Mouse (Mus musculus) CD4-positive, CD25-positive, alpha-beta regulatory T cell, adult 2 months (primary cell): ENCODE data around the gene Gm49510.
A peak's percentile ranks its signal among the peaks of the same experiment; 100 is the strongest.

Experiments
- DNase-seq: peaks from one replicate; pipeline ENCODE4 v3.0.0-alpha.2; 2012; ENCODE audit warnings: low read depth, low spot score

Gm49510 gene

GRCm38 (mm10) chr15:78877810-78878390, 21.6 kb upstream of the Gm49510 start:
- DNase-seq, result no peak

DNA sequence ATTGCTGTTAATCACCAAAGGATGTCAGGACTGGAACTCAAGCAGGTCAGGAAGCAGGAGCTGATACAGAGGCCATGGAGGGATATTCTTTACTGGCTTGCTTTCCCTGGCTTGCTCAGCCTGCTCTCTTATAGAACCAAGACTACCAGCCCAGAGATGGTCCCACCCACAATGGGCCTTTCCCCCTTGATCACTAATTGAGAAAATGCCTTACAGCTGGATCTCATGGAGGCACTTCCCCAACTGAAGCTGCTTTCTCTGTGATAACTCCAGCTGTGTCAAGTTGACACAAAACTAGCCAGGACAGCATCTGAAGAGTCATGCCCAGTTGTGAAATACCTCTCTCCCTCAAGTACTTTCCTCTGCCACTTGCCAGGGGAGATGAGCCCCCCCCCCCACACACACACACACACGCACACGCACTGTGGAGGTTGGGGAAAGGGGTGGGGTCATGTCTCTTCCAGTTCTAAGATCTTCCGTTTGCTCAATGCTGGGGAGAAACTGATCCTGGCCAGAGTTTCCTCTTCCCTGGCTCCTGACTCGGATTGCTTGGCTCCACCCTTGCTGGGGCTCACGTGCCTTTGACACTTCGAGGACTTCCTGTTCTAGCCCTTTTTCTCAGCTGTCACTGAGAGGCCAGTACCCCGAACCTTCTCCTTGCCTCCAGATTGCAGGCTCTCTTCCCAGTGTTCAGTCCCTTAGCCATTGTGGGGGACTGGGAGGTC, 20.5 kb upstream of the Gm49510 start:
- peak; percentile 49 for DNase-seq

DNA sequence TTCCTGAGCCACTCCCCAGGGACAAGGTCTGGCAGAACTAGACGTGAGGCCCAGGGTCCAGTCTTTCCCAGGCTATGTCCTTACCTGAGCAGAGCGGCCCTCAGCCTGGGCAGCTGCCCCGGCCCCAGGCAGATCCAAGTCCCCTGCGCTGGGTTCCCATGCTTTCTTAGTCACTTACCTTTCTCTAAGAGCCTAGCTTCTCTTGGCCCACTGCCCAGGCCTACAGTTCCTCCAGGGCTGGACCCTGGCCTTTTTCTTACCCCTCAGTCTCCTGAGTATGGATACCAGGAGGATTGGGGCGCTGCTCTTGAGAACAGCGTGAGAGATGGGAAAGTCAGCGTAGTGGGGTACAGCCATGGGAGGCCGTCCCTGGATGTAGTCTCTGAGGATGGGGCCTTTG, 19.0 kb upstream of the Gm49510 start:
- no peak for DNase-seq

DNA sequence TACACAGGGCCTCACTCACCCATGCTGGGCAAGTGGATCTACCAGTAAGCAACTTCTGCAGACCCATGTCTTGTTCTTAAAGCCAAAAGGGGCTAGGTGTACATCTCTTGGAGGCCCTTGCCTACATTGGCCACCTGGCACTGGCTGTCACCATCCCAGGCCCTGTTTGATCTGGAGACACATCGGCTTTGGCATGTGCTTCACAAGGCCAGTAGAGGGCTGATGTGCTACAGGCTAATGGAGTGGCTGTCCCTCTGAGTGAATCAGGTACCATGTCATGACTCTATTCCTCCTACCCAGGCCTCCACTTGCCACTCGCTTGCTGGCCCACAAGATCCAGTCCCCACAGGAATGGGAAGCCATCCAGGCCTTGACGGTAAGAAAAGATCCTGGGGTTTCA, 17.6 kb upstream of the Gm49510 start:
- peak; percentile 28 for DNase-seq

DNA sequence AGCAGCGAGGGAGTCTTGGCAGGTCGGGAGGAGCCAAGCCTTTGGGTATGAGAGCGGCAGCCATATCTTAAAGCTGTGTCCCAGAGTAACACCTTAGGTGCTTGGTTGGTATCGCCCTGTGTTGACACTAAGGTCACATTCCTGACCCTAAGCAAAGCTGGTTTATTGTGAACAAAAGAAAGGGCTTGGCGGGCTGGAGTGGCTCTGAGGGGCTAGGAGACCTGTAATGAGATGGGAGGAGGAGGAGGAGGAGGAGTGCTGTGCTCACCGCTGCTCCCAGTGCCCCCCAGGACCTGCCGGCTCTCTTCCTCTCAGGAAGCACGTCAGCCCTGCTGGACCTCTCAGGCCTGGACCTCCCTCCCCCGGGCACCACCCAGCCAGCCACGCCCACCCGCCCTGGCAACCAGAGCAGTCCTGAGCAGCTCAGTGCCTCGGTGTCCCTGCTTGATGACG, 10.0 kb upstream of the Gm49510 start:
- DNase-seq, result no peak

- DNase-seq, result no peak
Measured at GRCm38 (mm10) chr15:78892440-78892839, 7.0 kb upstream of the Gm49510 start.

DNA sequence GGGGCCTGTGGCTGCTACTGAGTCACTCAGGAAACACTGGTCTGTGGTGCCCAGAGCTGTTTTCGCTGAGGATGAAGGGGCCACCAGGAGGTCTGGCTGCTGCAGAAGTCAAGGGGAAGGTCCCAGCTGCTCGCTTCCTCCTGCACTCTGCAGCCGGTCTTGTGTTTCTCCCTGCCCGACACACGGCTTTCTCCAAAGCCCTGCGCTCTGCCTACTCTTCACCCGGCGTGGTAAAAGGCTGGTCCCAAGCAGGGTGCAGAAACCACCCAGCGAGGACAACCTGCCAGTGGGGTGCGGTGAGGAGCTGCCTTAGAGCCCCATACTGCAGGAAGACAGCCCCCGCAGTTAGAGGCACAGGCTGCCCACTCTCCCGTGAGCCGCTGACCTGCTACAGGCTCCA, 4.7 kb upstream of the Gm49510 start:
- peak; percentile 53 for DNase-seq

GRCm38 (mm10) chr15:78895741-78896140, 3.7 kb upstream of the Gm49510 start:
- no peak for DNase-seq

DNA sequence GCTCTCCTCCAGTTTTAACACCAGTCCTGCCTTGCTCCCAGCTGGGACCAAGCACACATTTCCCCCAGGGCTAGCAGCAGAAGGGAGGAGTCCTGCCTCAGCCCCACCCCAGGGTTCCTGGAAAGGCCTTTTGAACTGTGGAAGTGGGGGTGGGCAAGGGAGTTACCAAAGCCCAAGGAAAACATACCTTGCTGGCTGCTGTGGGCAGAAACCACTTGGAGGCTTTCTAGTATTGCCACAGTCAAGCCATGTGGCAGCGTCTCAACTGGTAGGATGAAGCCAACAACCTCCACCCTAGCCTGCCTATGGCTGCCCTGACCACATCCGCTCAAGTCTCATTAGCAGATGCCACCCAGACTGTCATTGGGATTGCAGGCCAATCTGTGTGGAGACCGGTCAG, 3.3 kb upstream of the Gm49510 start:
- peak; percentile 71 for DNase-seq

GRCm38 (mm10) chr15:78897488-78897887, 2.0 kb upstream of the Gm49510 start:
- no peak for DNase-seq

DNA sequence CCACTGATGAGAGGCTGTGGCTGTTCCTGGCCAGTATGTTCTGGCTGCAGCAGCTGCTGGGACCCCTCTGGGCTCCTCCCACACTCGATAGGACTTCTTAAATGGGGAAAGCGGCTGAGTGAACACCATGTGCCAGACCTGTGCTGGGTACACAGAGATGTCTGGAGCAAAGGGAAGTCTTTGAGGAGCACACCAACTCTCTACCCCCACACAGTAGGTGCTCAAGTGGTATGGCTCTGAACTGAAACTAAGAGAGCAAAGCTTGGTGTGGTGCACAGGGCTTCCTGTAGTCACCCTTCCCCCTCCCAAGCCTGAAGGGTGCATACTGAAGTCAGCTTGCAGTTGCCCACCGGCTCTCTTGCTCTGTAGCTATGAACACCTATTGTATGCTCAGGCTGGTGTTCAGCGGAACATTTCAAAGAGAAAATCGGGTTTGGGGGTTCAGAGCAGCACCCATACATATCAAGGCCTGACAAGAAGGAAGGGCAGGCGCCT, 913 bp upstream of the Gm49510 start:
- peak; percentile 71 for DNase-seq

GRCm38 (mm10) chr15:78899740-78900584, 495 bp downstream of the Gm49510 start, which contains the start of gene Sh3bp1:
Gene Sh3bp1, plus strand, starts transcription at chr15:78899768.
- peak; percentile 84 for DNase-seq

DNA sequence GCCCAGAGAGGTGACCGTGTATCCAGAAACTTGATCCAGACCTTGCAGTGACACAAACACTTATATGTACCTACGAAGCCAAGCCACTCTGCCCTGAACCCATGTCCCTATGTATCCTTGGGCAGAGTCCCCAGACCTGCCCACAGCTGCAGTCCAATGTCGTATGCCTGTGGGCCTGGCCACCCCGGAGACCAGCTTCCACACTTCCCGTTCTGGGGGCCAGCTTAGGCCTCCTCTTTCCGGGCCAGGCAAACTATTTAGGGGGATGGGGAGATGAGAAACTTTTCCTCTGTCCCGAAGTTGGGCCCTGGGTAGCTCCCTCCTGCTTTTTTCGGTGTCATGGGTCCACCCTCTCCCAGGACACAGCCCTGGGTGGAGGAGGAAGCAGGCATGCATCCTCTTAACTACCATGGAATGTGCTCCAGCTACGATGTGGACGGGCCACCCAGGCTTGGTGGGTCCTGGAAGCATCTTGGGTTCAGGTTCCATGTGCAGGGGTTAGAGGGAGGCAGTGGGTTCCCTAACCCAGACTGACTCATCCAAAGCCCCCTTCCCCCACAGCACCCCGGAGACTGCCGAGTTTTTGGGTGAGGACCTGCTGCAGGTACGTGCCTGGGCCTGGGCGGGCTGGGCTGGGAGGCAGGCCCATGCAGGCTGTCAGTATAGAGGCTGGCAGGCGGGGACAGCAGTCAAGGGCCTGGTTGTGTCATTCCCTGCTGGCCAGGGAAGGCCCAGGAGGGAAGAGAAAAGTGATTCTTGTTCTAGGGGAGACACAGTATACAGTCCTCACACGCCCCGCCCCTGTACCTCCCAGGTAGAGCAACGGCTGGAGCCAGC, 1.3 kb downstream of the Gm49510 start:
- no peak for DNase-seq

DNA sequence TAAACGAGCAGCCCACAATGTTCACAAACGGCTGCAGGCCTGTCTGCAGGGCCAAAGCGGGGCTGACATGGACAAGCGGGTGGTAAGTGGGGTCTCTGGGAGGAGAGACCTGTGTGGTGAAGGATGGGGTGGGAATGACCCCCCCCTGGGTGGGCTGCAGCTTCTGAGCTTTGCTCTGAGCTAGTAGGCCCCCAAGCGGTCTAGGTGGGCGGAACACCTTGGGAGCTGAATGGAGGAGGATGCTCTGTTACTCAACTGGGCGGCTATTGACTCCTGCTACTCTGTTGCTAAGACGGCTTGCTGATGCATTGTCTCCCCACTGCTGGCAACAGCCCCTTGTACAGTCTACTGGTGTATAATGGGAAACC, 1.9 kb downstream of the Gm49510 start:
- peak; percentile 40 for DNase-seq

DNA sequence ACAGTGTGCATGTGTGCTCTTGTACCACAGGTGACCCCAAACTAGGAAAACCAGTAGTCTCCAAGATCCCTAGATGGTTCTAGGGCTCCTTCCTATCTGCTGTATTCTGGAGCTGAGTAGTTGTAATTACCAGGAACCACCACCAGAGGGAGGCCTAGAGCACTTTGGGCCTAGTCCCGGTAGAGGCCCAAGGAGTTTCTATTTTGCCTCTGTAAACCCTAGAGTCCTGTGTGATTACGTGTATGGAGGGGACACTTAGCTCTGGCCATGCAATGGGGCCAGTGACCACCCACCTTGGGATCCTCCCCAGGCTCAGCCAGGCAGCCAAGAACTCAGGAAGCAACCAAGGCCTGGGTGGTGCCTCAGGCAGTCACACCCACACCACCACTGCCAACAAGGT, 3.8 kb downstream of the Gm49510 start:
- peak; percentile 89 for DNase-seq

GRCm38 (mm10) chr15:78908399-78908798, 8.9 kb downstream of the Gm49510 start:
- no peak for DNase-seq

GRCm38 (mm10) chr15:78908982-78909381, 9.5 kb downstream of the Gm49510 start:
- DNase-seq, result no peak

- peak; percentile 71 for DNase-seq
Measured at GRCm38 (mm10) chr15:78912040-78912439, 12.6 kb downstream of the Gm49510 start.

DNA sequence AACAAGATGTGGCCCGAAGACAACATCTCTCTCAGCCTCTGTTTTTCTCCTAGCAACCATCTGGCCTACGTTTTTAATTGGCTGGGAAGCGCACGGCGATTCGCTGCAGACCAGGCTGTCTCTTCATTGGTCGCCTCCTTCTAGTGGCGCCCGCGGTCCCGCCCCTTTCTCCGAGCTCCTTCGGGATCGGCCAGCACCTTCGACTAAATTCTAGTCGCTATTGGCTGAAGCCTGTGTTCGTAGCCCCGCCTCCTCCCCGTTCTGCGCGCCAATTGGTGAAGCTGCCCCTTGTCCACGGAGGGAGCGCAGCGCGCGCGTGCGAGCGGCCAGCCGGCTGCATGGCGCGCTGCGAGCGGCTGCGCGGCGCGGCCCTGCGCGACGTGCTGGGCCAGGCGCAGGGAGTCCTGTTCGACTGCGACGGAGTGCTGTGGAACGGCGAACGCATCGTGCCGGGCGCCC, 14.2 kb downstream of the Gm49510 start, which contains the start of gene Pdxp:
TSS of gene Pdxp (plus strand) at position 288 of the 459 bp plus-strand sequence.
- peak; percentile 97 for DNase-seq

DNA sequence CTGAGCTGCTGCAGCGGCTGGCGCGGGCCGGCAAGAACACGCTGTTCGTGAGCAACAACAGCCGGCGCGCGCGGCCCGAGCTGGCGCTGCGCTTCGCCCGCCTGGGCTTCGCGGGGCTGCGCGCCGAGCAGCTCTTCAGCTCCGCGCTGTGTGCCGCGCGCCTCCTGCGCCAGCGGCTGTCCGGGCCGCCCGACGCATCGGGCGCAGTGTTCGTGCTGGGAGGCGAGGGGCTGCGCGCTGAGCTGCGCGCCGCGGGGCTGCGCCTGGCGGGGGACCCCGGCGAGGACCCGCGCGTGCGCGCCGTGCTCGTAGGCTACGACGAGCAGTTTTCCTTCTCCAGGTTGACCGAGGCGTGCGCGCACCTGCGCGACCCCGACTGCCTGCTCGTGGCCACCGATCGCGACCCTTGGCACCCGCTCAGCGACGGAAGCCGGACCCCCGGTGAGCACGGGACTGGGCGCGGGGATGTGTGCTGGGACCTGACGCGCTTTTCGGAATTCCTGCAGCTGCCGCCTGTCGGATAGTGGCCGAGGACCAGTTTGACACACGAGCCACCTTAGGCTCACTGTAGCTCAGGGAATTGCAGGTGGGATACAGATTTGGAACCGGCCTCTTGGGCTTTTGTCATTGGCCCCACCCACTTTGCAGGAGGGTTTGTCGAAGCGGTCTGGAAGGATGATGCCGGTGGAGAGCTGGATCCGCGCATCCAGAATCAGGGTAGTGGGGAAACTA, 14.8 kb downstream of the Gm49510 start:
- DNase-seq, result no peak
